Mouse (Mus musculus) C2C12 (cell line): ENCODE data around the gene Usp6nl. TPM values are rescaled to one million over a fixed set of nuclear protein-coding genes. Genes with fewer than 3 reads are reported as not detected.

Experiments used
- H3K27me3 ChIP-seq: one replicate; pipeline ENCODE4 v1.6.1; 2011; ENCODE audit not compliant: control insufficient read depth, insufficient read depth, insufficient read length
- H3K36me3 ChIP-seq: one replicate; pipeline ENCODE4 v1.6.1; 2011; ENCODE audit not compliant: control insufficient read depth, insufficient read depth
- H3K4me3 ChIP-seq: one replicate; pipeline ENCODE4 v1.5.1; 2011; ENCODE audit warnings: mild to moderate bottlenecking, control low read depth; ENCODE audit not compliant: poor library complexity, insufficient read depth, severe bottlenecking
- H3K79me2 ChIP-seq: one replicate; pipeline ENCODE4 v1.6.1; 2011; ENCODE audit not compliant: control insufficient read depth, insufficient read depth
- H3K79me3 ChIP-seq: one replicate; pipeline ENCODE4 v1.6.1; 2011; ENCODE audit warnings: low read depth, control low read depth
- H3ac ChIP-seq: one replicate; pipeline ENCODE3; 2011; ENCODE audit warnings: low read depth; ENCODE audit not compliant: control insufficient read depth, insufficient read length
- CEBPB ChIP-seq: IDR thresholded peaks from one replicate; pipeline ENCODE4 v1.6.1; 2011; ENCODE audit warnings: low read depth, mild to moderate bottlenecking, control low read depth, moderate library complexity
- CTCF ChIP-seq: IDR thresholded peaks from one replicate; pipeline ENCODE4 v1.5.1; 2011; ENCODE audit not compliant: control insufficient read depth, insufficient read depth, insufficient read length
- FOSL1 ChIP-seq: IDR thresholded peaks from one replicate; pipeline ENCODE4 v1.8.0; 2011; ENCODE audit warnings: mild to moderate bottlenecking, low read length; ENCODE audit not compliant: poor library complexity, insufficient read depth, severe bottlenecking
- MAX ChIP-seq: IDR thresholded peaks from one replicate; pipeline ENCODE4 v1.6.1; 2011; ENCODE audit warnings: mild to moderate bottlenecking, control low read depth
- MYOD1 ChIP-seq: IDR thresholded peaks from one replicate; pipeline ENCODE4 v1.6.1; 2011; ENCODE audit warnings: low read depth; ENCODE audit not compliant: control insufficient read depth, insufficient read length
- MYOG ChIP-seq: IDR thresholded peaks from one replicate; pipeline ENCODE4 v1.6.1; 2011; ENCODE audit not compliant: control insufficient read depth, insufficient read length; ENCODE audit errors: extremely low read depth
- USF1 ChIP-seq: IDR thresholded peaks from one replicate; pipeline ENCODE4 v1.6.1; 2011; ENCODE audit warnings: low read depth, mild to moderate bottlenecking, control low read depth, moderate library complexity
- polyA plus RNA-seq: library from polyadenylated mRNA; unstranded; fragments of >200 nt; fragmentation: generic; extraction: Trizol; gene quantifications from one replicate; pipeline ENCODE4 v1.2.1, GENCODE M21; 2012; ENCODE audit warnings: missing spikeins

The Usp6nl gene
- polyA plus RNA-seq, 1 experiment: 6.1 TPM

DNA sequence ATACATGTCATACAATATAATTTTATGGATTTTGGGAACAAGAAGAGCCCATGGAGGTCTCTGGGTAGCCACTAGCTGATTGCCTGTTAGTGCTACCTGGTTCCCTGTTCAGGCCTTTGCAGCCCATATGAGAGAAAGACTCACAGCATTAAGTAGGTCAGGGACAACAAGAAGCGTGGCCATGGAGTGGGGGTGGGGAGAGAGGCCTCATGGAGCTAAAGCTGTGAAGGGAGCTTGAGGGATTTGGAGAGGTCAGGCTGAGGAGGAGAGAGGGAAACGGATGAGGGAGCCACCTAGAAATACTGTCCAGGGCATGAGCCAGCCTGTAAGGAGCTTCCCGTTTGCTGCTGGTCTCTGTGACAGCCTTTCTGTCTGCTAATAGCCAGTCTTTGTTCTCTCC is 159.9 kb downstream of the Usp6nl start:
- H3K79me2 ChIP-seq: no peaks in the 10 kb centered on the region
- no peak overlapping the region for H3ac ChIP-seq
- H3K79me3 ChIP-seq: no peaks in the 10 kb centered on the region
- no peaks in the 10 kb centered on the region for H3K36me3 ChIP-seq
- TF ChIP-seq CEBPB (no peak), CTCF (no peak), FOSL1 (no peak), MYOG (no peak), USF1 (no peak), MAX (no peak)
- no peaks in the 10 kb centered on the region for H3K27me3 ChIP-seq
- H3K4me3 ChIP-seq: no peak overlapping the region

DNA sequence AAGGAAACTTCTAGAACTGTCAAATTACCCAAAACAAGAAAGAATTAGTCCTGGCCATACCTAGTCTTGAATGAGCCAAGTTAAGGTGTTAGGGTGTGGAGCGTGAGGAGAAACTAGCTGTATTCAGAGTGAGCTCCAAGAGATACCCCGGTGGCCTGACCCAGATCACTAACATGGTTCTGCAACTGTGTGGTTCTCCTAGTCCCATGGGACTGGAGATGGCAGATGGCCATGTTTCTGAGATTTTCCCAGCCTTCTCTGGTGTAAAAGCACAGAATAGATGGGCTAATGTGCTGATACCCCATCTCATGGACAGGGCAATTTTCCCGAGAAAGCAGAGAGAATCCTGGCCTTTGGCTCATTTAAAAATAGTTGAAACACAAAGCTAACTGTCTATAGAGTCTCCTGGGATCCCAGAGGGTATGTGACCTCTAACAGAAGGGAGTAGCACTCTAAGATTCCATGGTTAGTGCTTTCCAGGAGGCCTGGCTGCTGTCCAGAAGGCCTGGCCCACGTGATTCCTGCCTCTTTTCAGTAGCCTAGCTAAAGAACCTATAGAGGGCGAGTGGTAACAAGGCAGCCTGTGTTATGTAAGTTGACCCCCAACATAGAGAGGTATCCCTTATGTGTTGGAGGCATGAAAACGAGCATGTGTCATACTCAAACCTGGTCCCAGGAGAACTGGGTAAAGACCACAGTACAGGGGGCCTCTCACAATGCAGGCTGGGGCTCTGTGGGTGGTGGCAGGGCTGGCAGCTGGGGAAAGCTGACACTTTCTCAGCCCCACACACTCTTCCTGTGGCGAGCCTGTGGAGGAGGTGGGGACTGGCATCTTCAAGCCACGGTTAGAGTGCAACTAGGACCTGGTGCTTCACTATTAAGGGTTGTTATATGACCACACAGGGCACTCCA is 160.9 kb downstream of the Usp6nl start:
- H3ac ChIP-seq: no peak overlapping the region
- H3K4me3 ChIP-seq: no peak overlapping the region
- TF ChIP-seq MYOD1: peak; percentile 19
- TF ChIP-seq CEBPB: no peak
- TF ChIP-seq FOSL1: no peak
- no peak for TF ChIP-seq CTCF
- peak; percentile 86 for TF ChIP-seq USF1
- H3K36me3 ChIP-seq: no peaks in the 10 kb centered on the region
- H3K79me2 ChIP-seq: no peaks in the 10 kb centered on the region
- H3K27me3 ChIP-seq: no peaks in the 10 kb centered on the region
- H3K79me3 ChIP-seq: no peaks in the 10 kb centered on the region

DNA sequence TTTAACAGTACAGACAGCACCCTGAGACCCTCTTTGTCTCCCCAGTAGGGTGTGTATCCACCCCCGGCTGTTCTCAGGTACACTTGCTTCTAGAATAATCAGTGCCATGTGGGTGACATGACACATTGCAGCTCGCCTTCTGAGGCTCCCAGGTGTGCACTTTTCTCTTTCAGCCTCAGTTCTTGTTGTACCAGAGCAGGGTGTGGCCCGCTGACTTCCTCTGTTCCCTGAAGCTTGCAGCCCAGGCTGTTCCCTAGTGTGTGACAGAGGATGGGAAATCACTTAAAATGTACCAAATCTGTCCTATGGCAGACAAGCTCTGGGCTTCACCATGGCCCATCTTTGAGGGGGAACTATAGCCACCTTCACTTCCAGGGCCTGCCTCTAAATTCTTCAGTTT is 161.7 kb downstream of the Usp6nl start:
- Histone ChIP-seq H3ac (no peak overlapping the region), H3K4me3 (no peak overlapping the region), H3K36me3 (no peaks in the 10 kb centered on the region), H3K79me3 (no peaks in the 10 kb centered on the region), H3K27me3 (no peaks in the 10 kb centered on the region), H3K79me2 (no peaks in the 10 kb centered on the region)
- TF ChIP-seq CEBPB: no peak
- no peak for TF ChIP-seq USF1
- no peak for TF ChIP-seq FOSL1
- no peak for TF ChIP-seq MYOD1
- TF ChIP-seq MYOG: no peak
- no peak for TF ChIP-seq MAX
- TF ChIP-seq CTCF: no peak

DNA sequence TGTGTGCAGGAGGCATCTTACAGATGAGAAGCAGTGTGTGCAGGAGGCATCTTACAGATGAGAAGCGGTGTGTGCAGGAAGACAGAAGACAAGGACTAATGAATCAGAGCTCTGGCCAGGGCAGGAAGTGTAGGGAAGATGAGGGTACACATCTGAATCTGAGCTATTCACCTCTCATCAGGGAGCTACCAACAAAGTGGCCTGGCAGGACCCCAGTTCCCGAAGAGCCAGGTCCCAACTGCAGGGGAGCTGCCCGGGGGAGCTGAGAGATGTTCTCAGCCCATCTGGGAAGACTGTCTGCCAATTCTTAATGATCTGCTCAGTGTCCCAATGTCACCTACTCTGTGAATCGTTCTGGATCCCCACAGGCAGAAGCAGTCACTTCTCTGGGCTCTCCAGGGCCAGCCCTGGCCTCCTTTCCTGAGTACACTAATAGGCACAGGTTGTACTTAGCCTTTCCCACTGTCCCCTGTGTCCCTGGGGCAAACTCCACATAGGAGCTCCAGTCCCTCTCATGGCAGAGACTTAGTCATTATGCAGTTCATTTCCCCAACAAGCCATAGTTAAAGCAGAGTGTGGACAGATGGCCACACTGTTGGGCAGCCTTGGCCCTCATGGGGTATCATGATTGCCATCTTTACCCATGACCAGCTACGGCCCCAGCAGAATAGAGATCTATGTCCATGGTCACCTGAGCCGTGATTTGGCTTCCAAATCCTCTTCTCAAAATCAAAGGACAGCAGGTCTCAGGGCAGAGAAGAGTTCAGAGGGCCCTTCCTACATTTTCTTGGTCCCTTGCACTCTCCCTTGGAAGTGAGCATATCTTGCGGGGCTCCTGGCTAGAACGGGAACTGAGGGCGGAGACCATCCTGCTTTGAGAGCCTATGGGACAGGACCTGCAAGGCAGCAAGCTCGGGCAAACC is 165.4 kb downstream of the Usp6nl start:
- Histone ChIP-seq H3K79me2 (no peaks in the 10 kb centered on the region), H3K36me3 (no peaks in the 10 kb centered on the region), H3ac (no peak overlapping the region), H3K4me3 (no peak overlapping the region), H3K27me3 (no peaks in the 10 kb centered on the region), H3K79me3 (no peaks in the 10 kb centered on the region)
- TF ChIP-seq USF1 (no peak), FOSL1 (no peak), CEBPB (no peak), MYOG (no peak), MYOD1 (no peak), MAX (no peak), CTCF (no peak)

DNA sequence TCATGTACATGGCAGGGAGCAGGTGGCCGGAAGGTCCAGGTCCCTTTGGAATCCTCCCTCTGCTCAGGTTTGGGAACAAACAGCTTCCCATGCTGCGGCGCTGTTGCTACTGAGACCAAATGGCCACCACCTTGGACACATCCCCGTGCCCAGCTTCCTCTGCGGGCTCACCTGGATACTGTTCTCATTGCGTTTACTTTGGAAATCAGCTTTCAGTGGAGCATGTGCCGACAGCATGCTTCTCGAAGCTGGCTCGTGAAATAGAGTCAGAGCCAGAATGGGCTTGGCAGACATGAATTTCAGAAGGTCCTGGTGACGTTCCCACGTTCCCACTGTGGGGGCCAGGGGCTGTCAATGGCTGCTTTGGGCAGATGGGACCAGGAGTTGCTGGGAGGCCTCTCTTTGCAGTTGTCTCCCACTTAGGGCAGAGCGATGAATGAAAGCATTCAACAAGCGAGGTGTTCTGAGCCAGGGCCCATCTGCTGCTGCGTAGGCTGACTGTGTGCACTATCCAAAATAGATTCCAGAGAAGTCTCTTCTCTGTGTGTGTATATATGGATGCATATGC is 166.1 kb downstream of the Usp6nl start:
- no peaks in the 10 kb centered on the region for H3K27me3 ChIP-seq
- no peaks in the 10 kb centered on the region for H3K36me3 ChIP-seq
- H3ac ChIP-seq: no peak overlapping the region
- no peak overlapping the region for H3K4me3 ChIP-seq
- no peaks in the 10 kb centered on the region for H3K79me2 ChIP-seq
- TF ChIP-seq CTCF (no peak), MYOG (no peak), USF1 (no peak), MAX (no peak), FOSL1 (no peak), MYOD1 (no peak), CEBPB (no peak)
- no peaks in the 10 kb centered on the region for H3K79me3 ChIP-seq

DNA sequence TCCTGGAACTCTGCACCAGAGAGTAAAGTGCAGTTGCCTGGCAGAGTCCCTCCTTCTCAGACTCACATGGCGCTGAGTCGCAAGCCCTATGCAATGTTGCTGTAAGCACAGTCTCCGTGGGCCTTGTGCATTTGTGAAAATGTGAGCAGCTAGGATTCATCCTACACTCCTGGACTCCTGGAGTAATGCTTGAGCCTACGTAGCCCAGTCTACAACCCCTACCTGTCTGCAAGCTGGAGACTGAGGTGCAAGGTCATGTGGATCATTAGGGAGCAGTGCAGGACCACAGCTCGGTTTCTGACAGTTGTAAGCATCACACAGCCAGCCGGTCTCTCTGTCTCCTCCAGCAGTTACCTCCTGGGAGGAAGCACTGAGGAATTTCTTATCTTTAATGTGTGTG is 167.6 kb downstream of the Usp6nl start:
- Histone ChIP-seq H3ac (no peak overlapping the region), H3K36me3 (no peaks in the 10 kb centered on the region), H3K79me2 (no peaks in the 10 kb centered on the region), H3K79me3 (no peaks in the 10 kb centered on the region), H3K27me3 (no peaks in the 10 kb centered on the region), H3K4me3 (no peak overlapping the region)
- TF ChIP-seq MYOD1 (no peak), MYOG (no peak), USF1 (no peak), CEBPB (no peak), MAX (no peak)
